Mouse (Mus musculus) kidney, adult 2 months (tissue): Measurements from ENCODE around the gene Olfr1442.

Experiments
- CTCF ChIP-seq: fragments of 200-500 bp; conservative IDR thresholded peaks from 2 replicates; pipeline ENCODE4 v1.5.1; 2011; ENCODE audit warnings: low read depth, mild to moderate bottlenecking, control low read depth, low read length, moderate library complexity, mixed read lengths; ENCODE audit not compliant: insufficient read depth, insufficient read length
- POLR2A ChIP-seq: fragments of 200-500 bp; IDR thresholded peaks from one replicate; pipeline ENCODE4 v1.6.1; 2011; ENCODE audit warnings: low read depth, low read length, control low read depth

DNA sequence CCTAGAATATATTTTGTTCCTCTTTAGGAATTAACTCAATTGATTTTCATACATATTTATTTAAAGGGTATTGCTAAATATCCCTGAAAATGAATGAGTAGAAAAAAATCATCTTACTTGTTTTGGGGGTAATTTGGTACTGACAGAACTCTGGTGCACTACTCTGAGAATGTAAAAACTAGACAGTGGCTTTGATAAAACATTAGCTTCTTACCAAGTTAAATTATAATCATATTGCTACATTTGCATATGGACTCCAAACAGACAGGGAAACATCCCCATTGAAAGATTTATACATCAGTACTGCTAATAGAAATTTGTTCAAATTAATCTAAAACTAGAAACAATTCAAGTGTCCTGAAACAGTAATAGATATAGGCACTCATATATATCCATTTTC, 15.0 kb downstream of the Olfr1442 start:
- TF ChIP-seq CTCF (no peak), POLR2A (no peak)
